Mouse (Mus musculus): ENCODE measurements around the gene Grik1. TPM values are rescaled to one million over a fixed set of nuclear protein-coding genes. Genes with fewer than 3 reads are reported as not detected.

The Grik1 gene
- polyA plus RNA-seq, 1 experiment from 2014 or later: 3.5 TPM

DNA sequence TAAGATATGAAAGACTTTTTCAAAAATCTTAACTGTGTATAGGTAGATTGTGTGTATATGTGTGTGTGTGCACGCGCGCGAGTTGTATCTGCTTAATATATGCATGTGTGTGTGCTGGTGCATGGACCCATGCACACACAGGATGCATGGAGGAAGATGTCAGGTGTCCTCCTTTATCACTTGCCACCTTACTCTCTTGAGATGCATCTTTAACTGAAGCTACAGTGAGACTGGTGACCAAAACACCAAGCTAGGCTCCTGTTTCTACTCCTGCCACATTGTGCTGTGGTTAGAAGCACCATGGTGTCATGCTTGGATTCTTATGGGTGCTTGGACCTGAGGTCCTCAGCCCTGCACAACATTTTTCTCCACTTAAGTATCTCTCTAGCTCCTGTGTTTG, 245.7 kb downstream of the Grik1 start:
- no peak overlapping the region for H3K4me3 ChIP-seq (ENCODE audit: low read depth, low read length)
- DNase-seq (ENCODE audit: low spot score): no peak
- H3K9ac ChIP-seq (ENCODE audit: low read depth, low read length): no peak overlapping the region
- H3K9me3 ChIP-seq (ENCODE audit: control insufficient read depth, low read length): no peaks in the 10 kb centered on the region
- H3K4me2 ChIP-seq (replicated peaks; ENCODE audit: low read depth, low read length): no peak overlapping the region
- WGBS: 100% methylated on average over 4 of the region's 4 CpGs
- no peaks in the 10 kb centered on the region for H3K27me3 ChIP-seq (ENCODE audit: control insufficient read depth, insufficient read depth, low read length)
- H3K36me3 ChIP-seq (ENCODE audit: control insufficient read depth, insufficient read depth, low read length): no peaks in the 10 kb centered on the region
- H3K4me1 ChIP-seq (replicated peaks; ENCODE audit: control insufficient read depth, insufficient read depth, low read length): no peaks in the 10 kb centered on the region
- no peak overlapping the region for H3K27ac ChIP-seq (ENCODE audit: low read depth, low read length)
- no peak for ATAC-seq (ENCODE audit: low FRiP score)

- Histone ChIP-seq H3K4me1 (replicated peaks; ENCODE audit: control insufficient read depth, insufficient read depth, low read length) (no peaks in the 10 kb centered on the region), H3K4me3 (ENCODE audit: low read depth, low read length) (no peak overlapping the region), H3K27me3 (ENCODE audit: control insufficient read depth, insufficient read depth, low read length) (no peaks in the 10 kb centered on the region), H3K27ac (ENCODE audit: low read depth, low read length) (no peak overlapping the region), H3K36me3 (ENCODE audit: control insufficient read depth, insufficient read depth, low read length) (no peaks in the 10 kb centered on the region), H3K4me2 (replicated peaks; ENCODE audit: low read depth, low read length) (no peak overlapping the region), H3K9ac (ENCODE audit: low read depth, low read length) (no peak overlapping the region), H3K9me3 (ENCODE audit: control insufficient read depth, low read length) (no peaks in the 10 kb centered on the region)
- 58% methylated on average over 6 of the region's 6 CpGs for WGBS
- no peak for DNase-seq (ENCODE audit: low spot score)
- ATAC-seq (ENCODE audit: low FRiP score): no peak
These were observed 247.6 kb downstream of the Grik1 start for GRCm38 (mm10) chr16:88042458-88042857.

DNA sequence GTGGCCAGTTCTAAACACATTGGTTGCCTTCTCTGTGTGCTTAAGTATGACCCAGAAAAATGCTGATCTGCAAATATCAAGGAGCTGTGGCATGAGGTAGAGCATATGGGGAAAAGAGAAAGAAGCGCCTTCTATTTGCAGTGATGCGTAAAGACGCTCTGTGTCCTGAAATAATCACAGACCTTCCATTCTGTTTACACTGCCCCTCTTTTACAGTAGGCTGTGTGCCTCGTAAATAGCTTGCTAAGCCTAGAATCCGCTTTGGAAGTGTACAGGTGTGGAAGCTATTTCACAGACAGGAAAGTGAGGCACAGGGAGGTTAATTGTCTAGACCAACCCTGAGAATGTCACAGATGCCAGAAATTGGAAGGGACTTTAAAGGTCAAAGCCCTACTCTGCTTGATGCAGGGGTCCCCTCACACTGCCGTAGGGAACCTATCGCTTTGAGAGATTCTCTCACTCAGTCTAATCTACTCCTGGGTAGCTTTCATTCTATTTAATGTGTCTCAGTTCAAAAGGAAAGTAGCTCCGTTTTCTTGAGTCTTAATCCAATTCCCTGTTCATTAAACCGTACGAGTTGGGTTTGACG, 251.5 kb downstream of the Grik1 start:
- no peaks in the 10 kb centered on the region for H3K4me1 ChIP-seq (replicated peaks; ENCODE audit: control insufficient read depth, insufficient read depth, low read length)
- H3K9me3 ChIP-seq (ENCODE audit: control insufficient read depth, low read length): no peaks in the 10 kb centered on the region
- no peak overlapping the region for H3K4me2 ChIP-seq (replicated peaks; ENCODE audit: low read depth, low read length)
- no peaks in the 10 kb centered on the region for H3K36me3 ChIP-seq (ENCODE audit: control insufficient read depth, insufficient read depth, low read length)
- no peak for DNase-seq (ENCODE audit: low spot score)
- no peaks in the 10 kb centered on the region for H3K27me3 ChIP-seq (ENCODE audit: control insufficient read depth, insufficient read depth, low read length)
- ATAC-seq (ENCODE audit: low FRiP score): no peak
- H3K27ac ChIP-seq (ENCODE audit: low read depth, low read length): no peak overlapping the region
- H3K9ac ChIP-seq (ENCODE audit: low read depth, low read length): no peak overlapping the region
- no peak overlapping the region for H3K4me3 ChIP-seq (ENCODE audit: low read depth, low read length)
- 85% methylated on average over 11 of the region's 11 CpGs for WGBS

DNA sequence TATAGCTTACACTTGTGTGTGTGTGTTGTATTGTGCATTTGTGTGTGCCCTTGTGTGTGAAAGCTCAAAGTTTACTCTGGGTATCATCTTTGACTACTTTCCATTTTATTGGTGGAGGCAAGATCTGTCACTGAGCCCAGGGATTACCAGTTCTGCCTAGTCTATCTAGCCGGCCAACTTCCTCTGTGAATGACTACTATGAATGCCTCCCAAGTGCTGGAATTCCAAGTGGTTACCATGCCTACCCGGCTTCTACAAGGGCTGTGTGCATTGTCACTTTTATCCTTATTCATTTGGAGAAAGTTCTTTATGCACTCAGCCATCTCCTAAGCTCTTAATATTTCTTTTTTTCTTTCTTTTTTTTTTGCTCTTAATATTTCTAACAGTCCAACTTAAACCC, 301.3 kb downstream of the Grik1 start:
- Histone ChIP-seq H3K4me3 (ENCODE audit: low read depth, low read length) (no peak overlapping the region), H3K27ac (ENCODE audit: low read depth, low read length) (no peak overlapping the region), H3K36me3 (ENCODE audit: control insufficient read depth, insufficient read depth, low read length) (no peaks in the 10 kb centered on the region), H3K9me3 (ENCODE audit: control insufficient read depth, low read length) (no peaks in the 10 kb centered on the region), H3K27me3 (ENCODE audit: control insufficient read depth, insufficient read depth, low read length) (no peaks in the 10 kb centered on the region), H3K4me1 (replicated peaks; ENCODE audit: control insufficient read depth, insufficient read depth, low read length) (no peaks in the 10 kb centered on the region), H3K4me2 (replicated peaks; ENCODE audit: low read depth, low read length) (no peak overlapping the region), H3K9ac (ENCODE audit: low read depth, low read length) (no peak overlapping the region)
- WGBS: 34% methylated on average over 2 of the region's 2 CpGs
- peak; percentile 62 for ATAC-seq (ENCODE audit: low FRiP score)
- peak; percentile 52 for DNase-seq (ENCODE audit: low spot score)

DNA sequence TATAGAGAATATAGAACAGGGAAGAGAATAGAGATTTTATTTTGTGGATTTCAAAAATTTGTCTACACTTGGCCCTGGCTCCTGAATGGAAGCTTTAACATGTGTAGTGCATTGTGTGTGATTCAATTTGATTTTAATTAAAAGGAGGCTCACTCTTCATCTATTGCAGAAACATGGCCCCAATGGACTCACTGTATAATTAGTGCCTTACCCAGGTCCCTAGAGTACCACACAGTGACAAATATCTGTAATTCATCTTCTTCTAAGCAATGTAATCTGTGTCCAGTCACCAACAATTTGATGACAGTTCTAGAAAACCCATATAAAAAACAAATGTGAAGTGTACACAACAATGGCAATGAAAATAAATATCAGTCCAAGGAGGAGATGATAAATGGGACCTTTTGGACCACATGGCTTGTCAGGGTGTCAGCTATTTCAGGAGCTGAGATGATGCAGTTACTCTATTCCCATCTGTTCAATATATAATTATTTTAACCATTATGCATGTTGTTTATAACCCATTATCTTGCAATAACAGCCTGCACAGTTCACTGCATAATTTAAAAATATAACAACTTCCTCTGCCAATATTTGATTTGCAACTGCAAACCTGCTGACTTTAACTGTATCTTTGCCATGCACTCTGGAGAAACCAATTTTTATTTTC, 305.7 kb downstream of the Grik1 start:
- ATAC-seq (ENCODE audit: low FRiP score): peak; percentile 81
- no peak overlapping the region for H3K27ac ChIP-seq (ENCODE audit: low read depth, low read length)
- no peak overlapping the region for H3K4me3 ChIP-seq (ENCODE audit: low read depth, low read length)
- H3K9me3 ChIP-seq (ENCODE audit: control insufficient read depth, low read length): no peaks in the 10 kb centered on the region
- H3K27me3 ChIP-seq (ENCODE audit: control insufficient read depth, insufficient read depth, low read length): no peaks in the 10 kb centered on the region
- no peaks in the 10 kb centered on the region for H3K4me1 ChIP-seq (replicated peaks; ENCODE audit: control insufficient read depth, insufficient read depth, low read length)
- no peaks in the 10 kb centered on the region for H3K36me3 ChIP-seq (ENCODE audit: control insufficient read depth, insufficient read depth, low read length)
- no peak overlapping the region for H3K9ac ChIP-seq (ENCODE audit: low read depth, low read length)
- H3K4me2 ChIP-seq (replicated peaks; ENCODE audit: low read depth, low read length): no peak overlapping the region
- DNase-seq (ENCODE audit: low spot score): no peak

GRCm38 (mm10) chr16:87974076-87974443, 316.0 kb downstream of the Grik1 start:
- H3K9me3 ChIP-seq (ENCODE audit: control insufficient read depth, low read length): no peaks in the 10 kb centered on the region
- H3K4me2 ChIP-seq (replicated peaks; ENCODE audit: low read depth, low read length): no peak overlapping the region
- ATAC-seq (ENCODE audit: low FRiP score): no peak; the same call in 1 of the 2 replicates
- H3K4me1 ChIP-seq (replicated peaks; ENCODE audit: control insufficient read depth, insufficient read depth, low read length): no peaks in the 10 kb centered on the region
- H3K36me3 ChIP-seq (ENCODE audit: control insufficient read depth, insufficient read depth, low read length): no peaks in the 10 kb centered on the region
- no peak overlapping the region for H3K4me3 ChIP-seq (ENCODE audit: low read depth, low read length)
- no peak for DNase-seq (ENCODE audit: low spot score)
- no peak overlapping the region for H3K27ac ChIP-seq (ENCODE audit: low read depth, low read length)
- no peak overlapping the region for H3K9ac ChIP-seq (ENCODE audit: low read depth, low read length)
- no peaks in the 10 kb centered on the region for H3K27me3 ChIP-seq (ENCODE audit: control insufficient read depth, insufficient read depth, low read length)
- WGBS: 82% methylated on average over 3 of the region's 3 CpGs

- no peaks in the 10 kb centered on the region for H3K36me3 ChIP-seq (ENCODE audit: control insufficient read depth, insufficient read depth, low read length)
- no peaks in the 10 kb centered on the region for H3K4me1 ChIP-seq (replicated peaks; ENCODE audit: control insufficient read depth, insufficient read depth, low read length)
- no peak for DNase-seq (ENCODE audit: low spot score)
- H3K27me3 ChIP-seq (ENCODE audit: control insufficient read depth, insufficient read depth, low read length): no peaks in the 10 kb centered on the region
- no peak overlapping the region for H3K4me2 ChIP-seq (replicated peaks; ENCODE audit: low read depth, low read length)
- WGBS: 66% methylated on average over 2 of the region's 2 CpGs
- no peak overlapping the region for H3K27ac ChIP-seq (ENCODE audit: low read depth, low read length)
- no peaks in the 10 kb centered on the region for H3K9me3 ChIP-seq (ENCODE audit: control insufficient read depth, low read length)
- peak; percentile 71 for ATAC-seq (ENCODE audit: low FRiP score)
- no peak overlapping the region for H3K4me3 ChIP-seq (ENCODE audit: low read depth, low read length)
- H3K9ac ChIP-seq (ENCODE audit: low read depth, low read length): no peak overlapping the region
These were observed 316.5 kb downstream of the Grik1 start for GRCm38 (mm10) chr16:87973394-87974075.

DNA sequence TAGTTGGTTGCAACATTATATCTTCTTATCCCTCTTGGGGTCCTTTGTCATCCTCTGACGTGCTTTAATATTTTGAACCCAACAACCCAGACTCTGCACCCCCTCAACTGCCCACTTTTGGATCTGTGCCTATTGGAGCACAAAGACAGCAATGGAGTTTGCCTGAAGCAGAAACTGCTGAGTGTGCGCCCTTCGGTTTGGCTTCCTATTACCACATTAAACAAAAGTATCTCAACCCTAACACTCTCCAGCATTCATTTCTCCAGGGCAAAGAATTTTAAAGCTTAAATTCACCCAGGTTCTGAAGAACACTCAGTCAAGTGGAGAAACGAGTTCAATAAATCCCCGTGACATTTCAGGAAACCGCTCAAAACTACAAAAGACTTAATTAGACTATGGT, 318.2 kb downstream of the Grik1 start:
- H3K4me1 ChIP-seq (replicated peaks; ENCODE audit: control insufficient read depth, insufficient read depth, low read length): no peaks in the 10 kb centered on the region
- H3K27ac ChIP-seq (ENCODE audit: low read depth, low read length): no peak overlapping the region
- H3K36me3 ChIP-seq (ENCODE audit: control insufficient read depth, insufficient read depth, low read length): no peaks in the 10 kb centered on the region
- ATAC-seq (ENCODE audit: low FRiP score) (no peak), DNase-seq (ENCODE audit: low spot score) (no peak)
- H3K4me3 ChIP-seq (ENCODE audit: low read depth, low read length): no peak overlapping the region
- no peaks in the 10 kb centered on the region for H3K27me3 ChIP-seq (ENCODE audit: control insufficient read depth, insufficient read depth, low read length)
- H3K9ac ChIP-seq (ENCODE audit: low read depth, low read length): no peak overlapping the region
- no peaks in the 10 kb centered on the region for H3K9me3 ChIP-seq (ENCODE audit: control insufficient read depth, low read length)
- no peak overlapping the region for H3K4me2 ChIP-seq (replicated peaks; ENCODE audit: low read depth, low read length)
- WGBS: 85% methylated on average over 6 of the region's 6 CpGs

GRCm38 (mm10) chr16:87969936-87970335, 320.1 kb downstream of the Grik1 start:
- Histone ChIP-seq H3K4me3 (ENCODE audit: low read depth, low read length) (no peak overlapping the region), H3K4me2 (replicated peaks; ENCODE audit: low read depth, low read length) (no peak overlapping the region), H3K4me1 (replicated peaks; ENCODE audit: control insufficient read depth, insufficient read depth, low read length) (no peaks in the 10 kb centered on the region), H3K36me3 (ENCODE audit: control insufficient read depth, insufficient read depth, low read length) (no peaks in the 10 kb centered on the region), H3K9me3 (ENCODE audit: control insufficient read depth, low read length) (no peaks in the 10 kb centered on the region), H3K27ac (ENCODE audit: low read depth, low read length) (no peak overlapping the region), H3K27me3 (ENCODE audit: control insufficient read depth, insufficient read depth, low read length) (no peaks in the 10 kb centered on the region), H3K9ac (ENCODE audit: low read depth, low read length) (no peak overlapping the region)
- DNase-seq (ENCODE audit: low spot score) (no peak), ATAC-seq (ENCODE audit: low FRiP score) (no peak)
- 89% methylated on average over 3 of the region's 3 CpGs for WGBS
